Mouse (Mus musculus) telencephalon, adult 2 months (tissue): ENCODE data around the gene Kcnj9.

Experiments used
- DNase-seq: peaks from one replicate; pipeline ENCODE4 v3.0.0-alpha.2; 2011; ENCODE audit warnings: low read depth, low spot score

Kcnj9 gene

GRCm38 (mm10) chr1:172329131-172329530 lies at the start of gene Kcnj9:
Kcnj9 (minus strand) TSS chr1:172329318.
- DNase-seq, result peak; percentile 93

- no peak for DNase-seq
Observed at GRCm38 (mm10) chr1:172376758-172377458, 47.8 kb upstream of the Kcnj9 start.

GRCm38 (mm10) chr1:172376198-172376667 lies 47.1 kb upstream of the Kcnj9 start, which contains the start of gene Pigm:
Pigm (plus strand) TSS chr1:172376546.
- peak; percentile 98 for DNase-seq

- DNase-seq, result no peak
Observed at GRCm38 (mm10) chr1:172368768-172369418, 39.8 kb upstream of the Kcnj9 start.

- no peak for DNase-seq
Observed at GRCm38 (mm10) chr1:172364684-172365083, 35.6 kb upstream of the Kcnj9 start.

GRCm38 (mm10) chr1:172358341-172358740 lies 29.2 kb upstream of the Kcnj9 start:
- DNase-seq, result no peak

- DNase-seq, result no peak
Observed at GRCm38 (mm10) chr1:172357550-172357949, 28.4 kb upstream of the Kcnj9 start.

GRCm38 (mm10) chr1:172355336-172355735 lies 26.2 kb upstream of the Kcnj9 start:
- no peak for DNase-seq

- DNase-seq, result no peak
Observed at GRCm38 (mm10) chr1:172352453-172352852, 23.3 kb upstream of the Kcnj9 start.

GRCm38 (mm10) chr1:172352001-172352400 lies 22.9 kb upstream of the Kcnj9 start:
- no peak for DNase-seq

- peak; percentile 79 for DNase-seq
Observed at GRCm38 (mm10) chr1:172349916-172350812, 21.0 kb upstream of the Kcnj9 start.

GRCm38 (mm10) chr1:172349504-172349903 lies 20.4 kb upstream of the Kcnj9 start:
- no peak for DNase-seq

GRCm38 (mm10) chr1:172347382-172347781 lies 18.3 kb upstream of the Kcnj9 start:
- DNase-seq, result no peak

- DNase-seq, result no peak
Observed at GRCm38 (mm10) chr1:172346707-172347106, 17.6 kb upstream of the Kcnj9 start.

- no peak for DNase-seq
Observed at GRCm38 (mm10) chr1:172344820-172345219, 15.7 kb upstream of the Kcnj9 start.

- DNase-seq, result no peak
Observed at GRCm38 (mm10) chr1:172343914-172344313, 14.8 kb upstream of the Kcnj9 start.

GRCm38 (mm10) chr1:172342729-172343128 lies 13.6 kb upstream of the Kcnj9 start:
- DNase-seq, result peak; percentile 83

GRCm38 (mm10) chr1:172341386-172341785 lies 12.3 kb upstream of the Kcnj9 start:
- no peak for DNase-seq

- no peak for DNase-seq
Observed at GRCm38 (mm10) chr1:172340729-172341321, 11.7 kb upstream of the Kcnj9 start, which contains the start of gene Kcnj10. Kcnj10 (plus strand) TSS chr1:172341210.

GRCm38 (mm10) chr1:172337411-172338185 lies 8.5 kb upstream of the Kcnj9 start:
- no peak for DNase-seq

- DNase-seq, result no peak
Observed at GRCm38 (mm10) chr1:172335804-172336203, 6.7 kb upstream of the Kcnj9 start.
